Mouse (Mus musculus): Measurements from ENCODE around the gene 6720489N17Rik.
"Not testable (repeated sequence)": the region's sequence is repeated elsewhere in the genome, so short reads cannot be mapped to it uniquely, and the experiment has no call there.

6720489N17Rik gene

DNA sequence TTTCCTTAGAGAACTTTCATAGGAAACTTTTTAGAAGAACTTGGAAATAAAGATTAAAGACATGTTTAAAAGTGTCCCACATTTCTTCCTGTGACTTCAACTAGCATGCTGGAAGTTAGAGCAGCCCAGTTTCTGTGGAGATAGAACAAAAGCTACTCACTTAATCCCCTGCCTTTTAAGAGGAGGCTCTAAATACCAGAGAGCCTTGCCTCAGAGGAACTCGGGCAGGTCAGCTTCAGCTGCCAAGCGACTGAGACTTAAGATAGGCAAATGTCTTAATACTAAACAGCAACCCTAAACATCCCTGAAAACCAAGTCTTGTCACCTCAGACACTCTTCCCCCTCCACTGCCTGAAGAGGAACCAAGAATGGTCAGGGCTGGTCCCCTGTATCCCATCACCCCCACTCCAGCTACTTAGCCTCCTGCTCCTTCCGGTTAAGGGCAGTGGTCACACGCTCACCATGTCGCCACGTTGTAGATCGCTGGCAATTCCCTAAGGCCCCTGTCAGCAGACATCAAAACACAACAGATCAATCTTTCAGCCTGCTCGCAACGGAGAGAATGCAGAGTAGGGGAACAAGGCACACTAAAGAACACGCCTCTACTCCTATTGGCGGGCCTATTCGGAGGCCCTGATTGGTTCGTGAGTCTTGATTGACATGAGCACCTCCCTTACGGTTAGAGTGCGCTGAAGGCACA, at the start of gene 6720489N17Rik:
6720489N17Rik (minus strand) TSS at position 606 of the 700 bp plus-strand sequence.
- peak; percentile 46 for DNase-seq (ENCODE audit: low spot score)

DNA sequence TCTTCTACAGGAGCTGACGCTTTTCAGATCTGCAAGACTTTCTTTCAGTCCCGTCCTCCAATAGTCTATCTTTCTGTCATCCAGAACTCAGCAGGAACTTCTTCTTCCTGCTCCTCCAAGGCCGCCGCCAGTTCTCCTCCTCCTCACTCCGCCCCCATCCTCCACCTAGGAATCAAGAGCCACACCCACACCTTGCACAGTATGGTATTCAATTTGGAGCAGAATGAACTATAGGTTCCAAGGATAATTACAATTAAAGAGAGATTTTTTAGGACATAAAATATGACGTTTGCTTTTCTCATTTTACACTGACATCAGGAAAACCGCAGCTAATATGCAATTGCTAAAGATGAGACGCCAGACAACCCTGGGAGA, 29.4 kb upstream of the 6720489N17Rik start:
- DNase-seq (ENCODE audit: low spot score): peak; percentile 0

DNA sequence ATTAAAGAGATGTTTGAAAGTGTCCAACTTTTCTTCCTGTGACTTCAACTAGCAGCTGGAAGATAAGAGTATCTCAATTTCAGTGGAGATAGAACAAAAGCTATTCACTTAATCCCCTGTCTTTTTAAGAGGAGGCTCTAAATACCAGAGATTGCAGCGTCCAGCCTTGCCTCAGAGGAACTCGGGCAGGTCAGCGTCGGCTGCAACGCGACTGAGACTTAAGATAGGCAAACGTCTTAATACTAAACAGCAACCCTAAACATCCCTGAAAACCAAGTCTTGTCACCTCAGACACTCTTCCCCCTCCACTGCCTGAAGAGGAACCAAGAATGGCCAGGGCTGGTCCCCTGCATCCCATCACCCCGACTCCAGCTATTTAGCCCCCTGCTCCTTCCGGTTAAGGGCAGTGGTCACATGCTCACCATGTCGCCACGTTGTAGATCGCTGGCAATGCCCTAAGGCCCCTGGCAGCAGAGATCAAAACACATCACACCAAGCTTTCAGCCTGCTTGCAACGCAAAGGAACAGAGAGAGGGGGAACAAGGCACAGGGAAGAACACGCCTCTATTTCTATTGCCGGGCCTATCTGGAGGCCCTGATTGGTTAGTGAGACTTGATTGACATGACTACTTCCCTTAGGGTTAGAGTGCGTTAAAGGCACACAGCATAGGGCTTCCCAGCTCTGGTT, 28.8 kb upstream of the 6720489N17Rik start:
- DNase-seq (ENCODE audit: low spot score): peak; percentile 76

DNA sequence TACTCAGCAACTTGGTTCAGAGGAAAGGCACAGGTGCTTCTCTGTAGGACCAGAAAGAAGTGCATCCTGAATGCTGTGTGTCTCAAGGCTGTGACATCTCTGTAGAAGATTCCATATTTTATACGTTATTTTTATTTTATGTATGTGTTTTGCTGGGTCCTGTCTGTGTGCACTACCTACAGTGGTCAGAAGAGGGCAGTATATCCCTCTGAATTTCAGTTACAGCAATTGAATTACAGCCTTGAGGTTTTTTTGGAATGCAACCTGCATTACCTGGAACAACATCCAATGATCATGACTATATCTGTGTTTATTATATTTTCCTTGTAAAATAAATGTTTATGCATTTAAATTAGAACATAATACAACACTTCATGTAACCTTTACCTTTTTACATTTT, 3.1 kb upstream of the 6720489N17Rik start:
- DNase-seq (ENCODE audit: low spot score): not testable (repeated sequence)

DNA sequence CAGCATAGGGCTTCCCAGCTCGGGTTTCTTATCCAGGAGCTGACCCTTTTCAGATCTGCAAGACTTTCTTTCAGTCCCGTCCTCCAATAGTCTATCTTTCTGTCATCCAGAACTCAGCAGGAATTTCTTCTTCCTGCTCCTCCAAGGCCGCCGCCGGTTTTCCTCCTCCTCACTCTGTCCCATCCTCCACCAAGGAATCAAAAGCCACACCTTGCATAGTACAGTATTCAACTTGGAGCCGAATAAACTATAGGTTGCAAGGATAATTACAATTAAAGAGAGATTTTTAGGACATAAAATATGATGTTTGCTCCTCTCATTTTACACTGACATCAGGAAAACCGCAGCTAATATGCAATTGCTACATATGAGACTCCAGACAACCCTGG, 289 bp upstream of the 6720489N17Rik start:
- DNase-seq (ENCODE audit: low spot score): not testable (repeated sequence)

DNA sequence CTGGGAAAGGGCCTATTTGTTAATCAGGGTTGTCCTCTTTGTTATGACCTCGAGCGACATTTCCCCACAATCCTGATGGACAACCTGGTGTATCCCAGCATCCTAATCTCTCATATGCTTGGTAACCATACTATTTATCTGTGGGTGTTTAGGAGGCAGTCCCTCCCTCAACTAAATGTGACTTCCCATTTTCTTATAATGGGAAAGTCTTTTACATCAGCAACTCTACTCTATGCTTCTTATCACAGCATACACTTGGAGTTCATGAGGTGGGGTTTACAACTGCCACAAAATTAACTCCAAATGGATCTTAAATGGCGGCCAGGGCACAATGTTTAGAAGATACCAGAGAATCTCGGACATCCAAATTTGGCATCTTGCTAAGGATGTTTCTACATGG, 6.5 kb downstream of the 6720489N17Rik start:
- not testable (repeated sequence) for DNase-seq (ENCODE audit: low spot score)

DNA sequence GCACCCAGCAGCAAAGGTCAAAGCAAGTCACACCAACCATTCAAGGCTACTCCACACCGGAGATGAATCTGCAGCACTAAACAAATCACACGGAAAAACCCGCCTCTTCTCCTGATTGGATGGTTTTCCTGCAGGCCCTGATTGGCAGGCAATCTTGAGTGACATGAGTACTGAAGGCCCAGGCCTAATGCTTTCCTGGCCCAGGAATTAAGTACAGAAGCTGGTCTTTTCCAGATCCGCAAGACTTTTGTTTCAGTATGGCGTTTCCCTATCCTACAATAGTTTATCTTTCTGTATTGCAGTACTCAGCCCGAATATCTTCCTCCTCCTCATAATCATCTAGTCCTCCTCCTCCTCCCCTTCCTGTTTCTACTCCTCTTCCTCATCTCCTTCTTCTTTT, 52.9 kb downstream of the 6720489N17Rik start, which contains the start of gene Zfp934:
Zfp934 (minus strand) TSS at position 101 of the 400 bp plus-strand sequence.
- DNase-seq (ENCODE audit: low spot score): not testable (repeated sequence)

DNA sequence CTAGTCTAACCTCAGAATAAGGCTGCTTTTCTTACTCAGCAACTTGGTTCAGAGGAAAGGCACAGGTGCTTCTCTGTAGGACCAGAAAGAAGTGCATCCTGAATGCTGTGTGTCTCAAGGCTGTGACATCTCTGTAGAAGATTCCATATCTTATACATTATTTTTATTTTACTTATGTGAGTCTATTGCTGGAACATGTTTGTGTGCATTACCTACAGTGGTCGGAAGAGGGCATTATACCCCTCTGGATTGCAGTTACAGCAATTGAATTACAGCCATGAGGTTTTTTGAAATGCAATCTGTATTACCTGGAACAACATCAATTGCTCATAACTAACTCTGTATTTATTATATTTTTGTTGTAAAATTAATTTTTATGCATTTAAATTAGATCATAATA, 62.3 kb downstream of the 6720489N17Rik start:
- not testable (repeated sequence) for DNase-seq (ENCODE audit: low spot score)

DNA sequence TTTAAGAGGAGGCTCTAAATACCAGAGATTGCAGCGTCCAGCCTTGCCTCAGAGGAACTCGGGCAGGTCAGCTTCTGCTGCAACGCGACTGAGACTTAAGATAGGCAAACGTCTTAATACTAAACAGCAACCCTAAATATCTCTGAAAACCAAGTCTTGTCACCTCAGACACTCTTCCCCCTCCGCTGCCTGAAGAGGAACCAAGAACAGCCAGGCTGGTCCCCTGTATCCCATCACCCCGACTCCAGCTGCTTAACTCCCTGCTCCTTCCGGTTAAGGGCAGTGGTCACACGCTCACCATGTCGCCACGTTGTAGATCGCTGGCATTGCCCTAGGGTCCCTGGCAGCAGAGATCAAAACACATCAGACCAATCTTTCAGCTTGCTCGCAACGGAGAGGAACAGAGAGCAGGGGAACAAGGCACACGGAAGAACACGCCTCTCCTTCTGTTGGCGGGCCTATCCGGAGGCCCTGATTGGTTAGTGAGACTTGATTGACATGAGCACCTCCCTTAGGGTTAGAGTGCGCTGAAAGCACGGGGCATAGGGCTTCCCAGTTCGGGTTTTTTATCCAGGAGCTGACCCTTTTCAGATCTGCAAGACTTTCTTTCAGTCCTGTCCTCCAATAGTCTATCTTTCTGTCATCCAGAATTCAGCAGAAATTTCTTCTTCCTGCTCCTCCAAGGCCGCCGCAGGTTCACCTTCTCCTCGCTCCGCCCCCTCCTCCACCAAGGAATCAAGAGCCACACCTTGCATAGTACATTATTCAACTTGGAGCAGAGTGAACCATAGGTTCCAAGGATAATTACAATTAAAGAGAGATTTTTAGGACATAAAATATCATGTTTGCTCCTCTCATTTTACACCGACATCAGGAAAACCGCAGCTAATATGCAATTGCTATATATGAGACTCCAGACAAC, 65.5 kb downstream of the 6720489N17Rik start, which contains the start of gene Zfp935:
Zfp935 (minus strand) TSS at position 323 of the 922 bp plus-strand sequence.
- peak; percentile 68 for DNase-seq (ENCODE audit: low spot score)
